Mouse (Mus musculus): ENCODE results near the gene Gm8857.
"Not testable (repeated sequence)": the region's sequence is repeated elsewhere in the genome, so short reads cannot be mapped to it uniquely, and the experiment has no call there.

Gene Gm8857

GRCm38 (mm10) chr5:10947505-10947904, at the start of gene Gm8857, which contains the start of gene Gm8871:
Gene Gm8857 (plus strand): TSS chr5:10947807.
Gene Gm8871 (plus strand): TSS chr5:10947805.
- DNase-seq (ENCODE audit: low spot score): not testable (repeated sequence)

DNA sequence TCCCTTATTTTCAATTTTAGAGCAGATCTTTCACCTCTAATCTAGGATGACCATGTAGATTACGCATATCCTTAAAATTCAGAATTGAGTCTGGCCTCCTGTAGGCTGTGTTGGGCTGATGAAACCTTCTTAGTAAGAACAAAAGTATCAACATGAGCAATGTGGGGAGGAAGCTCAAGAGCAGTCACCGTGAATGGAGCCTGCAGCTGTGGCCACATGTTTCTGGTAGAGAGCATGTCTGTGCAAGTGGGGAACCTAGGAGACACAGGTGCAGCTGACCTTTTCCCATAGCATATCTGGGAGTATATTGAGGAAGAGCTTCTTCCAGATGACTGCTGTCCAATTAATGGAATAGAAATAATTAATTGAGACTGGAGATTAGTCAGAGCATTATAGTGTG, 5.9 kb downstream of the Gm8857 start:
- not testable (repeated sequence) for DNase-seq (ENCODE audit: low spot score)

DNA sequence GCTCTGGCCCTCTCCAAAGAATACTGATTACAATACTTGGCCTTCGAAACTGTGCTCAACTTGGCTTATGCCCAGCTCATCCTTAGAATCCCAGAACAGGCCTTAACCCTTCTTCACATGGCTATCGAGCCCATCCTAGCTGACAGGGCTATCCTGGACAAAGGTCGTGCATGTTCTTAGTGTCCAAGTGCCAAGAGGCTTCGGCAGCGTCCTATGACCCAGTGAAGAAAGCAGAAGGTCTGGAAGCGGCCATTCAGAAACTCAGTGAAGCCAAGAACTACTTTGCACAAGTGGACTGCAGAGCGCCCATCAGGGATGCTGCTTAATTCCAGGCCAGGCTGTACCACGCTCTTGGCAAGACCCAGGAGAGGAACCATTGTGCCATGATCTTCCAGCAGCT, 10.4 kb downstream of the Gm8857 start:
- DNase-seq (ENCODE audit: low spot score): peak; percentile 1

Measured in ovary, adult 18-20 months (tissue).